Mouse (Mus musculus) myocyte (in vitro differentiated cells): ENCODE results near the gene Lamtor2.

Source experiments
- E2F4 ChIP-seq: IDR thresholded peaks from one replicate; pipeline ENCODE4 v1.6.1; 2011; ENCODE audit warnings: mild to moderate bottlenecking, control low read depth, moderate library complexity; ENCODE audit not compliant: insufficient read depth
- POLR2A ChIP-seq: IDR thresholded peaks from one replicate; pipeline ENCODE4 v1.6.1; 2011; ENCODE audit warnings: low read depth, mild to moderate bottlenecking, control low read depth, moderate library complexity; ENCODE audit not compliant: insufficient read length
- SRF ChIP-seq: IDR thresholded peaks from one replicate; pipeline ENCODE4 v1.6.1; 2011; ENCODE audit warnings: low read depth; ENCODE audit not compliant: control insufficient read depth, insufficient read length
- USF1 ChIP-seq: IDR thresholded peaks from one replicate; pipeline ENCODE4 v1.6.1; 2011; ENCODE audit warnings: low read depth, mild to moderate bottlenecking, control low read depth, moderate library complexity

DNA sequence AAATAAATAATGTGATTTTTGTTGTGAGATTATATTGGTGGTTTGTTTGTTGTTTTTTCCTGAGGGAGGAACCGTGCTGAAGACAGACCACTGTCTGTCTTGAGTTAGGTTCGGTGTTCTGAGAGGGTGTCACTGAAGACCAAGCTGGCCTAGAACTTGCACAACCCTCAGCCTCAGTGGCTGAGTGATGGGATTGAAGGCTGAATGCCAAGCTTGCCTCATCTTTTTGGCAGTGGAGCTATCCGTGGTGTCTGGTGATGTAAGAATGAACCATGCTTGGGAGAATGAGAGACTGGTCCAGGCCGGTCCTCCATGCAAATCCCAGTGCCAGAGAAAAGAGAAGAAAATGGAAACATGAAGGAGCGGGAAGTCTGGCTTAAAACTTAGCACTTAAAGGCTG, 16.8 kb upstream of the Lamtor2 start:
- TF ChIP-seq POLR2A, result no peak
- TF ChIP-seq E2F4, result no peak
- TF ChIP-seq USF1, result no peak
- no peak for TF ChIP-seq SRF
